Mouse (Mus musculus) adrenal gland, adult 2 months (tissue): ENCODE results near the gene Trem3. TPM values are rescaled to one million over a fixed set of nuclear protein-coding genes. Genes with fewer than 3 reads are reported as not detected.

Experiments used
- DNase-seq: peaks from one replicate; pipeline ENCODE4 v3.0.0; 2021
- long read RNA-seq: library from polyadenylated mRNA; stranded (forward); transcript quantifications from one replicate; pipeline ENCODE4 v2.0.0, GENCODE M21; 2021
- polyA plus RNA-seq: library from polyadenylated mRNA; depleted of rRNA; stranded (reverse); fragments of >200 nt; gene quantifications from 2 replicates; pipeline ENCODE4 v1.2.3, GENCODE M21; 2012; rRNA removed
- total RNA-seq, 2 experiments: library from RNA; stranded (reverse); gene quantifications; 2 replicates each; pipeline ENCODE4 v1.2.3; 2021

Trem3 gene
- total RNA-seq (under 1 TPM in 1 of 2 experiments, not detected in 1; 0.48 TPM), polyA plus RNA-seq (not detected in 2 replicates)
- long read RNA-seq = 0 reads

- DNase-seq = no peak
These were observed at the start of gene Trem3 for GRCm38 (mm10) chr17:48247221-48247928. TSS of gene Trem3 (plus strand) at chr17:48247777.

- no peak for DNase-seq
These were observed 44.5 kb upstream of the Trem3 start for GRCm38 (mm10) chr17:48203086-48203485.

GRCm38 (mm10) chr17:48212596-48212995, 35.0 kb upstream of the Trem3 start:
- DNase-seq = no peak

- no peak for DNase-seq
These were observed 34.1 kb upstream of the Trem3 start for GRCm38 (mm10) chr17:48213511-48213910.

- DNase-seq = no peak
These were observed 32.1 kb upstream of the Trem3 start for GRCm38 (mm10) chr17:48215429-48215828.

- DNase-seq = no peak
These were observed 16.9 kb upstream of the Trem3 start for GRCm38 (mm10) chr17:48230680-48231079.

GRCm38 (mm10) chr17:48232518-48232917, 15.1 kb upstream of the Trem3 start, which contains the start of gene Trem1:
TSS of gene Trem1 (plus strand) at chr17:48232768.
- DNase-seq = no peak

GRCm38 (mm10) chr17:48233789-48234188, 13.8 kb upstream of the Trem3 start:
- DNase-seq = no peak

GRCm38 (mm10) chr17:48234550-48234949, 13.0 kb upstream of the Trem3 start:
- DNase-seq = no peak

- DNase-seq = no peak
These were observed 11.7 kb upstream of the Trem3 start for GRCm38 (mm10) chr17:48235773-48236370.

GRCm38 (mm10) chr17:48237621-48238020, 10.0 kb upstream of the Trem3 start:
- no peak for DNase-seq

- no peak for DNase-seq
These were observed 1.5 kb downstream of the Trem3 start for GRCm38 (mm10) chr17:48249039-48249438.

- DNase-seq = no peak
These were observed 1.9 kb downstream of the Trem3 start for GRCm38 (mm10) chr17:48249501-48249900.

- DNase-seq = no peak
These were observed 3.1 kb downstream of the Trem3 start for GRCm38 (mm10) chr17:48250631-48251030.

- no peak for DNase-seq
These were observed 9.0 kb downstream of the Trem3 start for GRCm38 (mm10) chr17:48256575-48256974.

- no peak for DNase-seq
These were observed 14.3 kb downstream of the Trem3 start for GRCm38 (mm10) chr17:48261868-48262267.

GRCm38 (mm10) chr17:48263741-48264362, 16.3 kb downstream of the Trem3 start, which contains the start of gene Treml4:
TSS of gene Treml4 (plus strand) at chr17:48264295.
- no peak for DNase-seq

- DNase-seq = no peak
These were observed 17.1 kb downstream of the Trem3 start for GRCm38 (mm10) chr17:48264662-48265061.

GRCm38 (mm10) chr17:48266138-48266537, 18.6 kb downstream of the Trem3 start:
- DNase-seq = no peak

- no peak for DNase-seq
These were observed 19.2 kb downstream of the Trem3 start for GRCm38 (mm10) chr17:48266610-48267304.

GRCm38 (mm10) chr17:48267591-48267990, 20.0 kb downstream of the Trem3 start:
- no peak for DNase-seq

- no peak for DNase-seq
These were observed 20.7 kb downstream of the Trem3 start for GRCm38 (mm10) chr17:48268276-48268675.
